Mouse (Mus musculus): ENCODE data around the gene Tax1bp3. TPM values are rescaled to one million over a fixed set of nuclear protein-coding genes. Genes with fewer than 3 reads are reported as not detected.

The Tax1bp3 gene
- polyA plus RNA-seq, 1 experiment = 37.1 TPM

GRCm38 (mm10) chr11:73168071-73168470, 8.8 kb upstream of the Tax1bp3 start:
- TF ChIP-seq CTCF (IDR thresholded peaks at IDR 0.05; ENCODE audit: low read depth, low read length) = no peak
- no peak for TF ChIP-seq POLR2A (IDR thresholded peaks at IDR 0.05; ENCODE audit: insufficient read depth, low read length)
- no peak for TF ChIP-seq EP300 (IDR thresholded peaks at IDR 0.05; ENCODE audit: insufficient read depth, low read depth, low read length)
- H3K4me3 ChIP-seq (ENCODE audit: low read depth, low read length) = peak overlapping the region; percentile 58
- H3K9ac ChIP-seq (ENCODE audit: low read depth, poor library complexity, severe bottlenecking) = peak overlapping the region; percentile 25
- no peaks in the 10 kb centered on the region for H3K36me3 ChIP-seq (ENCODE audit: control insufficient read depth, insufficient read depth, low read length, poor library complexity, severe bottlenecking)
- H3K27me3 ChIP-seq (ENCODE audit: control insufficient read depth, insufficient read depth, low read length, poor library complexity, severe bottlenecking) = no peaks in the 10 kb centered on the region
- no peaks in the 10 kb centered on the region for H3K4me1 ChIP-seq (ENCODE audit: control insufficient read depth, insufficient read depth, low read length)
- H3K9me3 ChIP-seq (replicated peaks; ENCODE audit: control insufficient read depth, insufficient read depth, low read length, poor library complexity, severe bottlenecking) = no peaks in the 10 kb centered on the region
- H3K27ac ChIP-seq (ENCODE audit: insufficient read depth, low read length) = no peak overlapping the region

- H3K4me1 ChIP-seq (ENCODE audit: control insufficient read depth, insufficient read depth, low read length) = no peaks in the 10 kb centered on the region
- 0 out of 2 replicates have a peak overlapping the region, but pooled peaks have one; percentile 25 for H3K9ac ChIP-seq (ENCODE audit: low read depth, poor library complexity, severe bottlenecking)
- no peaks in the 10 kb centered on the region for H3K27me3 ChIP-seq (ENCODE audit: control insufficient read depth, insufficient read depth, low read length, poor library complexity, severe bottlenecking)
- no peaks in the 10 kb centered on the region for H3K9me3 ChIP-seq (replicated peaks; ENCODE audit: control insufficient read depth, insufficient read depth, low read length, poor library complexity, severe bottlenecking)
- no peak overlapping the region for H3K27ac ChIP-seq (ENCODE audit: insufficient read depth, low read length)
- no peak overlapping the region for H3K4me3 ChIP-seq (ENCODE audit: low read depth, low read length)
- TF ChIP-seq POLR2A (IDR thresholded peaks at IDR 0.05; ENCODE audit: insufficient read depth, low read length) = no peak
- TF ChIP-seq CTCF (IDR thresholded peaks at IDR 0.05; ENCODE audit: low read depth, low read length) = no peak
- no peak for TF ChIP-seq EP300 (IDR thresholded peaks at IDR 0.05; ENCODE audit: insufficient read depth, low read depth, low read length)
- no peaks in the 10 kb centered on the region for H3K36me3 ChIP-seq (ENCODE audit: control insufficient read depth, insufficient read depth, low read length, poor library complexity, severe bottlenecking)
Measured at GRCm38 (mm10) chr11:73168576-73168975, 8.3 kb upstream of the Tax1bp3 start.

GRCm38 (mm10) chr11:73169231-73169630, 7.7 kb upstream of the Tax1bp3 start:
- Histone ChIP-seq H3K27me3 (ENCODE audit: control insufficient read depth, insufficient read depth, low read length, poor library complexity, severe bottlenecking) (no peaks in the 10 kb centered on the region), H3K4me3 (ENCODE audit: low read depth, low read length) (no peak overlapping the region), H3K4me1 (ENCODE audit: control insufficient read depth, insufficient read depth, low read length) (no peaks in the 10 kb centered on the region), H3K36me3 (ENCODE audit: control insufficient read depth, insufficient read depth, low read length, poor library complexity, severe bottlenecking) (peaks cover 2% of the 10 kb centered on the region; the same call in 1 of the 2 replicates), H3K27ac (ENCODE audit: insufficient read depth, low read length) (no peak overlapping the region), H3K9me3 (replicated peaks; ENCODE audit: control insufficient read depth, insufficient read depth, low read length, poor library complexity, severe bottlenecking) (no peaks in the 10 kb centered on the region), H3K9ac (ENCODE audit: low read depth, poor library complexity, severe bottlenecking) (no peak overlapping the region)
- TF ChIP-seq EP300 (IDR thresholded peaks at IDR 0.05; ENCODE audit: insufficient read depth, low read depth, low read length) (no peak), POLR2A (IDR thresholded peaks at IDR 0.05; ENCODE audit: insufficient read depth, low read length) (no peak), CTCF (IDR thresholded peaks at IDR 0.05; ENCODE audit: low read depth, low read length) (peak; percentile 77)

GRCm38 (mm10) chr11:73172186-73172585, 4.7 kb upstream of the Tax1bp3 start:
- Histone ChIP-seq H3K27ac (ENCODE audit: insufficient read depth, low read length) (no peak overlapping the region), H3K9ac (ENCODE audit: low read depth, poor library complexity, severe bottlenecking) (no peak overlapping the region), H3K36me3 (ENCODE audit: control insufficient read depth, insufficient read depth, low read length, poor library complexity, severe bottlenecking) (peaks cover 6% of the 10 kb centered on the region; the same call in 1 of the 2 replicates)

GRCm38 (mm10) chr11:73175612-73176011, 1.3 kb upstream of the Tax1bp3 start:
- no peak overlapping the region for H3K27ac ChIP-seq (ENCODE audit: insufficient read depth, low read length)
- H3K4me1 ChIP-seq (ENCODE audit: control insufficient read depth, insufficient read depth, low read length) = peaks cover 3% of the 10 kb centered on the region

More at GRCm38 (mm10) chr11:73172186-73172585, 4.7 kb upstream of the Tax1bp3 start:
- no peaks in the 10 kb centered on the region for H3K27me3 ChIP-seq (ENCODE audit: control insufficient read depth, insufficient read depth, low read length, poor library complexity, severe bottlenecking)
- no peak overlapping the region for H3K4me3 ChIP-seq (ENCODE audit: low read depth, low read length)
- TF ChIP-seq EP300 (IDR thresholded peaks at IDR 0.05; ENCODE audit: insufficient read depth, low read depth, low read length) (no peak), CTCF (IDR thresholded peaks at IDR 0.05; ENCODE audit: low read depth, low read length) (no peak), POLR2A (IDR thresholded peaks at IDR 0.05; ENCODE audit: insufficient read depth, low read length) (no peak)
- no peaks in the 10 kb centered on the region for H3K9me3 ChIP-seq (replicated peaks; ENCODE audit: control insufficient read depth, insufficient read depth, low read length, poor library complexity, severe bottlenecking)
- no peaks in the 10 kb centered on the region for H3K4me1 ChIP-seq (ENCODE audit: control insufficient read depth, insufficient read depth, low read length)

GRCm38 (mm10) chr11:73176186-73176585, 697 bp upstream of the Tax1bp3 start:
- Histone ChIP-seq H3K4me1 (ENCODE audit: control insufficient read depth, insufficient read depth, low read length) (peaks cover 3% of the 10 kb centered on the region), H3K9me3 (replicated peaks; ENCODE audit: control insufficient read depth, insufficient read depth, low read length, poor library complexity, severe bottlenecking) (no peaks in the 10 kb centered on the region), H3K9ac (ENCODE audit: low read depth, poor library complexity, severe bottlenecking) (peak overlapping the region; percentile 93), H3K27ac (ENCODE audit: insufficient read depth, low read length) (no peak overlapping the region), H3K36me3 (ENCODE audit: control insufficient read depth, insufficient read depth, low read length, poor library complexity, severe bottlenecking) (peaks cover 6% of the 10 kb centered on the region; the same call in 1 of the 2 replicates), H3K27me3 (ENCODE audit: control insufficient read depth, insufficient read depth, low read length, poor library complexity, severe bottlenecking) (no peaks in the 10 kb centered on the region), H3K4me3 (ENCODE audit: low read depth, low read length) (peak overlapping the region; percentile 79)
- TF ChIP-seq EP300 (IDR thresholded peaks at IDR 0.05; ENCODE audit: insufficient read depth, low read depth, low read length) (no peak), POLR2A (IDR thresholded peaks at IDR 0.05; ENCODE audit: insufficient read depth, low read length) (no peak), CTCF (IDR thresholded peaks at IDR 0.05; ENCODE audit: low read depth, low read length) (no peak)

More at GRCm38 (mm10) chr11:73175612-73176011, 1.3 kb upstream of the Tax1bp3 start:
- Histone ChIP-seq H3K9ac (ENCODE audit: low read depth, poor library complexity, severe bottlenecking) (peak overlapping the region; percentile 93), H3K4me3 (ENCODE audit: low read depth, low read length) (peak overlapping the region; percentile 79; the same call in 1 of the 2 replicates), H3K27me3 (ENCODE audit: control insufficient read depth, insufficient read depth, low read length, poor library complexity, severe bottlenecking) (no peaks in the 10 kb centered on the region), H3K36me3 (ENCODE audit: control insufficient read depth, insufficient read depth, low read length, poor library complexity, severe bottlenecking) (peaks cover 6% of the 10 kb centered on the region; the same call in 1 of the 2 replicates), H3K9me3 (replicated peaks; ENCODE audit: control insufficient read depth, insufficient read depth, low read length, poor library complexity, severe bottlenecking) (no peaks in the 10 kb centered on the region)
- no peak for TF ChIP-seq EP300 (IDR thresholded peaks at IDR 0.05; ENCODE audit: insufficient read depth, low read depth, low read length)
- TF ChIP-seq CTCF (IDR thresholded peaks at IDR 0.05; ENCODE audit: low read depth, low read length) = no peak

All from ES-Bruce4 (cell line).